Comparison of ENCODE assay signal across 8 mouse cellular contexts in the genomic region with DNA sequence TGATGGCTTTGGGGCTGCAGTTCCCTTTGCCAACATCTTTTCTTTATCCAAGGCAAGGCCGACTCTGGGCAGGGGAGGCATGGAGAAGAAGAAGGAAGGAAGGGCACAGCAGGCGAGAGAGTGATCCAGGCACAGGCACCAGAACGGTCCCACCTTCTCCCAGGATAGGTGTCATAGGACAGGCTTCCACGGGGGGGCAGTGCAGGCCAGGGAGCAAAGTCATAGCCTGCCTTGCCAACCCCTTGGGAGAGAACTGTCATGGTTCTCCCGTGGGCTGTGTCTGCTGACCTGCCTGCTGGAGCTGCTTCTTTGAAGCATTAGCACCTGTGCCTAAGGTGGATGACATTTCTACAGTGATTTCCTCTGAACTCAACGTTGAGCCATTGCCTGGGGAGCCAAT. TPM values are rescaled to one million over a fixed set of nuclear protein-coding genes. Genes with fewer than 3 reads are reported as not detected.
DNase-seq lines count a peak whose midpoint lies in the region; ATAC-seq and TF ChIP-seq lines count a peak whose summit lies in the region.

No protein-coding gene starts in this region.

- no peaks in the 10 kb centered on the region for H3K27me3 ChIP-seq in heart, embryonic 13.5 days (replicated peaks)

- peak; percentile 88 for TF ChIP-seq CTCF in lung, adult 2 months (IDR thresholded peaks at IDR 0.05; ENCODE audit: insufficient read depth, low read length)

- no peak overlapping the region for H3K4me2 ChIP-seq in heart, embryonic 13.5 days

- peak; percentile 67 for ATAC-seq in erythroid progenitor cell, adult 5-6 weeks (replicated peaks; ENCODE audit: low FRiP score, poor library complexity, severe bottlenecking)
- ATAC-seq in heart, embryonic 13.5 days (ENCODE audit: extremely low read depth, insufficient number of reproducible peaks, low FRiP score, low TSS enrichment): peak; percentile 54; the same call in 1 of the 2 replicates

- TF ChIP-seq POLR2A in lung, adult 2 months (IDR thresholded peaks at IDR 0.05; ENCODE audit: borderline replicate concordance, extremely low read depth, low read depth, low read length): no peak

- H3K27ac ChIP-seq in brown adipose tissue, adult 24 weeks (replicated peaks; ENCODE audit: low read depth, low read length): 0 out of 2 replicates have a peak overlapping the region, but pooled peaks have one; percentile 76
- H3K27ac ChIP-seq in heart, embryonic 13.5 days (replicated peaks): no peak overlapping the region

- peak; percentile 76 for DNase-seq in Muller cell, postnatal 12 days (ENCODE audit: inconsistent ontology term)
- peak; percentile 86 for DNase-seq in kidney, postnatal 10 days
- peak; percentile 73 for DNase-seq in lung, adult 2 months
- peak; percentile 77 to 88 for DNase-seq in right cerebral cortex, postnatal 10 days (ENCODE audit: low spot score in 2 of 2)
- no peak for DNase-seq in natural killer cell, adult 2 months (ENCODE audit: low spot score in 2 of 2)

- peaks cover 10% of the 10 kb centered on the region for H3K4me1 ChIP-seq in brown adipose tissue, adult 24 weeks (ENCODE audit: control insufficient read depth, insufficient read depth, insufficient read length, low read length)
- H3K4me1 ChIP-seq in heart, embryonic 13.5 days: peaks cover 38% of the 10 kb centered on the region
- H3K4me1 ChIP-seq in lung, adult 2 months (ENCODE audit: control insufficient read depth, insufficient read depth, low read length): no peaks in the 10 kb centered on the region

- WGBS in heart, embryonic 13.5 days: 27% methylated on average over 6 of the region's 6 CpGs
- WGBS in lung, adult 2 months: 25% methylated on average over 6 of the region's 6 CpGs

- H3K9me3 ChIP-seq in heart, embryonic 13.5 days: no peaks in the 10 kb centered on the region

- no peak overlapping the region for H3K4me3 ChIP-seq in brown adipose tissue, adult 24 weeks (ENCODE audit: insufficient read depth, low read depth, low read length)
- no peak overlapping the region for H3K4me3 ChIP-seq in heart, embryonic 13.5 days
- H3K4me3 ChIP-seq in lung, adult 2 months (replicated peaks; ENCODE audit: extremely low read depth, low read depth, low read length): no peak overlapping the region

- no peak overlapping the region for H3K9ac ChIP-seq in heart, embryonic 13.5 days

- H3K36me3 ChIP-seq in heart, embryonic 13.5 days: peaks cover 29% of the 10 kb centered on the region

RNA-seq across cellular contexts. Expression of a gene that starts 27.7 kb away (rescaled TPM):
- polyA plus RNA-seq in brown adipose tissue, adult 24 weeks (2012; ENCODE audit: insufficient read depth, insufficient read length, missing spikeins): 14.4 and 17.0 TPM in 2 replicates
- total RNA-seq in erythroid progenitor cell, adult 5-6 weeks (2015; ENCODE audit: low replicate concordance): 12.6 and 24.3 TPM in 2 replicates
- total RNA-seq in erythroid progenitor cell, adult 5-6 weeks (2017; ENCODE audit: low replicate concordance): 8.6 and 12.6 TPM in 2 replicates
- 17.3 and 17.4 TPM in 2 replicates for polyA plus RNA-seq in heart, embryonic 13.5 days (2015; fragmentation: Nextera tagmentation; extraction: Ambion mirVana)
- polyA plus RNA-seq in lung, adult 2 months (2012; rRNA removed): 33.3 TPM in 2 replicates

Comparison
In these comparisons a context has a peak if more than half of its experiments do, and no peak if none do; other contexts are left out.
1. DNase-seq: peak in Muller cell, postnatal 12 days (single experiment), kidney, postnatal 10 days (single experiment), lung, adult 2 months (single experiment) and right cerebral cortex, postnatal 10 days (2 of 2); none in natural killer cell, adult 2 months (0 of 2).